Mouse (Mus musculus): ENCODE measurements at regions not wholly inside any gene's neighbourhood (a gene's known extent, or its start where the extent isn't known, plus 50 kb on each side); places are given as distances from the start of the nearest gene placed in this dataset.
A peak's percentile ranks its signal among the peaks of the same experiment; 100 is the strongest.

GRCm38 (mm10) chr2:169158760-169159159 lies 203.4 kb upstream of the Zfp64 start:
- Histone ChIP-seq H3K4me1 (replicated peaks; ENCODE audit: control insufficient read depth, insufficient read depth, low read length) (peaks cover 30% of the 10 kb centered on the region), H3K9me3 (ENCODE audit: control insufficient read depth, low read length) (no peaks in the 10 kb centered on the region), H3K27ac (peak overlapping the region; percentile 65), H3K9ac (peak overlapping the region; percentile 38; the same call in 1 of the 2 replicates), H3K4me3 (replicated peaks; ENCODE audit: low read length) (0 out of 2 replicates have a peak overlapping the region, but pooled peaks have one; percentile 2), H3K4me2 (replicated peaks) (peak overlapping the region; percentile 38), H3K36me3 (replicated peaks; ENCODE audit: control insufficient read depth, insufficient read depth) (no peaks in the 10 kb centered on the region), H3K27me3 (ENCODE audit: control insufficient read depth, insufficient read depth, low read length) (no peaks in the 10 kb centered on the region)
- no peak for ATAC-seq (ENCODE audit: low FRiP score)
- peak; percentile 50 for DNase-seq (ENCODE audit: low spot score)
- 28% methylated on average over 11 of the region's 11 CpGs for WGBS

DNA sequence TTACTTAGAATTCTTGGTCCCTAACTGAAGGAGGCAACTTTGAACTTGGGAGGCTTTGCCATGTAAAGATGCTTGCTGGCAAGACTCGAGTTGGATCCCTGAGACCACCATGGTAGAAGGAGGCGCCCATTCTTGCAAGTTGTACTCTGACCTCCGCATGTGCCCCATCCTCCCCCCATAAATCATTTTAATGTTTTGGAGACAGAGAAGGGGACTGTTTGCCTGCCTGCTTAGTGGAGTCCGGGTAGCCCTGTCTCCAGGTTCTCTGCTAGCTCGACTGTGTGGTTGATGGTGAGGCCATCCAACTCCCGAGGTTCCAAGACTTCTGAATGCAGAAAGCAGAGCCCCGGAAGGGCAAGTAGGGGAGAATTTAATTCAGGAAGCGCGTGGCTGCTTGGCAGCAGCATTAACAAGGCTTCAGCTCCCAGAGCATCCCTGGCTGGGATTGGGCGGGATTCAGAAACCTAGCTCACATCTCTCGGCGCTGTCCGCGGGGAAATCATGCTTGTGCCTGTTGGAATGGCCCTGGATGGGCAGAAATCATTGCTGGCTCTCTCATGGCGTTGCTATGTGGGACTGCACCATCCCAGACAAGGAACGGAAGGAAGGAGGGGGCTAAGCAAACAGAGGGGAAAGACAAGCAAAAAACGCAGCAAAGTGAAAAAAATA lies 202.8 kb upstream of the Zfp64 start:
- ATAC-seq (ENCODE audit: low FRiP score): 0 out of 2 replicates have a peak, but pooled peaks have one; percentile 31
- Histone ChIP-seq H3K9ac (peak overlapping the region; percentile 38; the same call in 1 of the 2 replicates), H3K4me2 (replicated peaks) (peak overlapping the region; percentile 38), H3K27me3 (ENCODE audit: control insufficient read depth, insufficient read depth, low read length) (no peaks in the 10 kb centered on the region), H3K27ac (peak overlapping the region; percentile 65), H3K4me1 (replicated peaks; ENCODE audit: control insufficient read depth, insufficient read depth, low read length) (peaks cover 30% of the 10 kb centered on the region), H3K36me3 (replicated peaks; ENCODE audit: control insufficient read depth, insufficient read depth) (no peaks in the 10 kb centered on the region), H3K9me3 (ENCODE audit: control insufficient read depth, low read length) (no peaks in the 10 kb centered on the region), H3K4me3 (replicated peaks; ENCODE audit: low read length) (0 out of 2 replicates have a peak overlapping the region, but pooled peaks have one; percentile 2)
- peak; percentile 60 for DNase-seq (ENCODE audit: low spot score)
- WGBS: 44% methylated on average over 17 of the region's 17 CpGs

GRCm38 (mm10) chr2:169156908-169157307 lies 201.5 kb upstream of the Zfp64 start:
- H3K9ac ChIP-seq: no peak overlapping the region
- no peak overlapping the region for H3K4me3 ChIP-seq (replicated peaks; ENCODE audit: low read length)
- ATAC-seq (ENCODE audit: low FRiP score) (no peak), DNase-seq (ENCODE audit: low spot score) (no peak)
- no peaks in the 10 kb centered on the region for H3K9me3 ChIP-seq (ENCODE audit: control insufficient read depth, low read length)
- 0 out of 2 replicates have a peak overlapping the region, but pooled peaks have one; percentile 29 for H3K27ac ChIP-seq
- H3K36me3 ChIP-seq (replicated peaks; ENCODE audit: control insufficient read depth, insufficient read depth): no peaks in the 10 kb centered on the region
- 63% methylated on average over 8 of the region's 8 CpGs for WGBS
- no peak overlapping the region for H3K4me2 ChIP-seq (replicated peaks)
- peaks cover 30% of the 10 kb centered on the region for H3K4me1 ChIP-seq (replicated peaks; ENCODE audit: control insufficient read depth, insufficient read depth, low read length)
- no peaks in the 10 kb centered on the region for H3K27me3 ChIP-seq (ENCODE audit: control insufficient read depth, insufficient read depth, low read length)

GRCm38 (mm10) chr2:169154881-169155280 lies 199.5 kb upstream of the Zfp64 start:
- WGBS: 57% methylated on average over 12 of the region's 12 CpGs
- no peak overlapping the region for H3K4me2 ChIP-seq (replicated peaks)
- ATAC-seq (ENCODE audit: low FRiP score) (no peak), DNase-seq (ENCODE audit: low spot score) (peak; percentile 42)
- H3K36me3 ChIP-seq (replicated peaks; ENCODE audit: control insufficient read depth, insufficient read depth): no peaks in the 10 kb centered on the region
- no peaks in the 10 kb centered on the region for H3K9me3 ChIP-seq (ENCODE audit: control insufficient read depth, low read length)
- peak overlapping the region; percentile 64 for H3K27ac ChIP-seq
- H3K4me1 ChIP-seq (replicated peaks; ENCODE audit: control insufficient read depth, insufficient read depth, low read length): peaks cover 30% of the 10 kb centered on the region
- no peak overlapping the region for H3K9ac ChIP-seq
- H3K4me3 ChIP-seq (replicated peaks; ENCODE audit: low read length): no peak overlapping the region
- no peaks in the 10 kb centered on the region for H3K27me3 ChIP-seq (ENCODE audit: control insufficient read depth, insufficient read depth, low read length)

DNA sequence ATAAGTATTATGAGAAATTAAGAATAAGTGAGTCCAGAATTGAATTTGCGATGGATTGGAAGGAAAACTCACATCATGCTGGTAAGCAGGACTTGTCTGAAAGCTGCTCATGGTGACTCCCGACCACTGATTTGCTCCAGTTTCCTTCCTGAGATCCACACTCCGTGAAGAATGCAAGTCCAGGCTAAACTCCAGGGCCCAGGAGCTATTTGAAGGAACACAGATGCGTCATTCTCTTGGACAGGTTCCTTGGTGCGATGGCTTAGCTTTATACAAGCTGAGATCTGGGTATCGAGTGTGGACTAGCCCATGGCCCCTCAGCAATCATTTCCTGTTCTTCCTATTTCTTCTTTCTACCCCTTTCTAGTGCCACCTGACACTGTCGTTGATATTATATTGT lies 192.3 kb upstream of the Zfp64 start:
- ATAC-seq (ENCODE audit: low FRiP score) (no peak), DNase-seq (ENCODE audit: low spot score) (no peak)
- Histone ChIP-seq H3K4me1 (replicated peaks; ENCODE audit: control insufficient read depth, insufficient read depth, low read length) (no peaks in the 10 kb centered on the region), H3K4me3 (replicated peaks; ENCODE audit: low read length) (no peak overlapping the region), H3K9ac (no peak overlapping the region), H3K27ac (no peak overlapping the region), H3K36me3 (replicated peaks; ENCODE audit: control insufficient read depth, insufficient read depth) (no peaks in the 10 kb centered on the region), H3K9me3 (ENCODE audit: control insufficient read depth, low read length) (no peaks in the 10 kb centered on the region), H3K27me3 (ENCODE audit: control insufficient read depth, insufficient read depth, low read length) (no peaks in the 10 kb centered on the region), H3K4me2 (replicated peaks) (no peak overlapping the region)
- 93% methylated on average over 7 of the region's 7 CpGs for WGBS

- Histone ChIP-seq H3K9me3 (ENCODE audit: control insufficient read depth, low read length) (no peaks in the 10 kb centered on the region), H3K27ac (no peak overlapping the region), H3K4me1 (replicated peaks; ENCODE audit: control insufficient read depth, insufficient read depth, low read length) (0 out of 2 replicates have a peak, but pooled peaks cover 3% of the 10 kb centered on the region), H3K4me2 (replicated peaks) (no peak overlapping the region), H3K27me3 (ENCODE audit: control insufficient read depth, insufficient read depth, low read length) (no peaks in the 10 kb centered on the region), H3K4me3 (replicated peaks; ENCODE audit: low read length) (no peak overlapping the region), H3K9ac (no peak overlapping the region), H3K36me3 (replicated peaks; ENCODE audit: control insufficient read depth, insufficient read depth) (no peaks in the 10 kb centered on the region)
- ATAC-seq (ENCODE audit: low FRiP score): no peak
- 79% methylated on average over 8 of the region's 8 CpGs for WGBS
- DNase-seq (ENCODE audit: low spot score): no peak
These were observed 186.8 kb upstream of the Zfp64 start for GRCm38 (mm10) chr2:169142224-169142623.

- no peak overlapping the region for H3K27ac ChIP-seq
- H3K9me3 ChIP-seq (ENCODE audit: control insufficient read depth, low read length): no peaks in the 10 kb centered on the region
- DNase-seq (ENCODE audit: low spot score) (no peak), ATAC-seq (ENCODE audit: low FRiP score) (no peak)
- 28% methylated on average over 15 of the region's 15 CpGs for WGBS
- no peaks in the 10 kb centered on the region for H3K27me3 ChIP-seq (ENCODE audit: control insufficient read depth, insufficient read depth, low read length)
- H3K4me1 ChIP-seq (replicated peaks; ENCODE audit: control insufficient read depth, insufficient read depth, low read length): peaks cover 9% of the 10 kb centered on the region; the same call in 1 of the 2 replicates
- no peaks in the 10 kb centered on the region for H3K36me3 ChIP-seq (replicated peaks; ENCODE audit: control insufficient read depth, insufficient read depth)
- H3K9ac ChIP-seq: no peak overlapping the region
- no peak overlapping the region for H3K4me3 ChIP-seq (replicated peaks; ENCODE audit: low read length)
- no peak overlapping the region; the same call in 1 of the 2 replicates for H3K4me2 ChIP-seq (replicated peaks)
These were observed 178.5 kb upstream of the Zfp64 start for GRCm38 (mm10) chr2:169133855-169134254.

GRCm38 (mm10) chr2:169125476-169125875 lies 170.1 kb upstream of the Zfp64 start:
- no peaks in the 10 kb centered on the region for H3K27me3 ChIP-seq (ENCODE audit: control insufficient read depth, insufficient read depth, low read length)

GRCm38 (mm10) chr2:169122887-169123286 lies 167.5 kb upstream of the Zfp64 start:
- Histone ChIP-seq H3K9me3 (ENCODE audit: control insufficient read depth, low read length) (peaks cover 6% of the 10 kb centered on the region; the same call in 1 of the 2 replicates), H3K4me2 (replicated peaks) (no peak overlapping the region), H3K27me3 (ENCODE audit: control insufficient read depth, insufficient read depth, low read length) (no peaks in the 10 kb centered on the region), H3K4me3 (replicated peaks; ENCODE audit: low read length) (no peak overlapping the region), H3K27ac (no peak overlapping the region), H3K4me1 (replicated peaks; ENCODE audit: control insufficient read depth, insufficient read depth, low read length) (no peaks in the 10 kb centered on the region), H3K9ac (no peak overlapping the region), H3K36me3 (replicated peaks; ENCODE audit: control insufficient read depth, insufficient read depth) (no peaks in the 10 kb centered on the region)
- DNase-seq (ENCODE audit: low spot score): no peak
- no peak for ATAC-seq (ENCODE audit: low FRiP score)
- WGBS: 92% methylated on average over 7 of the region's 7 CpGs

More at GRCm38 (mm10) chr2:169125476-169125875, 170.1 kb upstream of the Zfp64 start:
- no peaks in the 10 kb centered on the region for H3K4me1 ChIP-seq (replicated peaks; ENCODE audit: control insufficient read depth, insufficient read depth, low read length)
- no peak overlapping the region for H3K27ac ChIP-seq
- H3K4me3 ChIP-seq (replicated peaks; ENCODE audit: low read length): no peak overlapping the region
- 91% methylated on average over 10 of the region's 10 CpGs for WGBS
- DNase-seq (ENCODE audit: low spot score) (no peak), ATAC-seq (ENCODE audit: low FRiP score) (no peak)
- no peak overlapping the region for H3K9ac ChIP-seq
- no peaks in the 10 kb centered on the region for H3K36me3 ChIP-seq (replicated peaks; ENCODE audit: control insufficient read depth, insufficient read depth)
- H3K4me2 ChIP-seq (replicated peaks): no peak overlapping the region
- peaks cover 6% of the 10 kb centered on the region; the same call in 1 of the 2 replicates for H3K9me3 ChIP-seq (ENCODE audit: control insufficient read depth, low read length)

All from hindbrain, embryonic 14.5 days (tissue).